Mouse (Mus musculus): ENCODE data around the gene Fam49a.

The Fam49a gene

GRCm38 (mm10) chr12:12359923-12360322 is 98.0 kb downstream of the Fam49a start:
- no peak for DNase-seq (ENCODE audit: low spot score in 2 of 2)

DNA sequence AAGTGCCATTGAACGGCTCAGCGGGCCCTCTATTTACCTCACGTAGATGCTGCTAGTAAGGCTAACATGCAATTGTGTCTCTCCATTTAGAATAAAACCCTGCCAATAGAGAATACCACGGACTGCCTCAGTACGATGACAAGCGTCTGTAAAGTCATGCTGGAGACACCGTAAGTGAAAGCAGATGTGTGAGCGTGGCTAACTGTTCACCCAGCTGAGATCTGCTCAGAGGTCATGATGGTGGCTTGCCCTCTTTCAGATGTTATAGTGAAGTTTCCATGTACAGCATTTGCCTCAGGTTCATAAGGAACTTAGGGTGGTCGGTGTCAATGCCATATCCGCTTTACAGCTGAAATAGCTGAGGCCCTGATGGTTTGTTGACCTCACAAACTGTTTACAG is 100.4 kb downstream of the Fam49a start:
- DNase-seq (ENCODE audit: low spot score in 2 of 2), result no peak

DNA sequence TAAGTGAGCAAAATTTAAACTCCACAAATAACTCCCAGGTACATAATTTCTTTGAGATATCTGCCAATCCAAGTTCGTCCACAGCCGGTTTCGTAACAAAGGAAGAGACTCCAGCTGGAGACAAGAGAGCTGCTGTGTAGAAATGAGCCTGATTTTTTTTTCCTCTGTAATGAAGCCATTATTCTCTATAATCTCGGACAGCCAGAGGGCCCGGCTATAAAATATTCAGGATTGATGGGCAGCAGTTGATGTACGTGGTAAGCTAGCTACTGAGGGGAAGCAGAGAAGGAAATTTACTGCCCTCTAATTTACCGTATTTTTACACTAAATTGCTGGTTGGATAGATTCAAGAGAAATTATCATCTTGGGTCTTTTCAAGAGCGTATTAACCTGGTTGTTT is 102.3 kb downstream of the Fam49a start:
- no peak for DNase-seq (ENCODE audit: low spot score in 2 of 2)

GRCm38 (mm10) chr12:12367423-12367822 is 105.5 kb downstream of the Fam49a start:
- peak; percentile 19 to 22 for DNase-seq (ENCODE audit: low spot score in 2 of 2)

DNA sequence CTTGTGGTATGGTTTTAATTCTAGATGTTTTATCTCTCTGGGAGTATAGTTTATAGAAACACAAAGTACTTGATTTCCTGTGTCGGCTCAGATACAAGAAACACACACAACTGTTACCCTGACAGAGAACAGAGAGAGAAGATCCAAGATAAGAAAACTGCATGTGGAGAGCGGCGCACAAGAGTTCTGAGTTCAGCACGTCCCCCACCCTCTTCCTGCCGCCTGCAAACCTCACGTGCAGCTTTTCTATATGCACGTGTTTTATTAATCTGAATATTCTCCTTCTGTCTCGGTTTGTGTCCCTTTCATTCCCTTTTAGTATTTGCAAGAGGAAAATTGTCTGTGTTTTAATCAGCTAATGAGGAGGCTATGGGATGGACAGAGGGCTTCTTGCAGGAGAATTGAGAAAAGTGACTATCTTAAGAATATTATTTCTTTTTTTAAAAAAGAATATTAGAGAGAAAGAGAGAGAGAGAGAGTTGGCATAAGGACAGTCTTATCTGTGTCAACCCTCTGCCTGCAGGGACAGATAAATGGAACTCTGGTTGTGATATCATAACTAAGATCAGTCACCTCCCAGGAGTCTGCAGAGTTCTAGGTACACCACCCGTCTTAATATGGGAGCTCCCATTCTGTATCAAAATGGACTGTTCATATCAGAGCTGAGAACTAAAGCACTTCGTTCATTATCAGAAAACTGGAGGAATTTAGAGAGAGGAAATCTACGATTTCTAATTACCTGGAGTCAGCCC is 111.3 kb downstream of the Fam49a start:
- no peak for DNase-seq (ENCODE audit: low spot score in 2 of 2)

- no peak for DNase-seq (ENCODE audit: low spot score in 2 of 2)
These were observed 117.1 kb downstream of the Fam49a start for GRCm38 (mm10) chr12:12379056-12379455.

- DNase-seq (ENCODE audit: low spot score in 2 of 2), result no peak
These were observed 127.3 kb downstream of the Fam49a start for GRCm38 (mm10) chr12:12389271-12389670.

- DNase-seq (ENCODE audit: low spot score in 2 of 2), result peak; percentile 19 to 57
These were observed 134.3 kb downstream of the Fam49a start for GRCm38 (mm10) chr12:12396224-12396623.

- peak; percentile 20 to 40 for DNase-seq (ENCODE audit: low spot score in 2 of 2)
These were observed 139.1 kb downstream of the Fam49a start for GRCm38 (mm10) chr12:12401051-12401465.

DNA sequence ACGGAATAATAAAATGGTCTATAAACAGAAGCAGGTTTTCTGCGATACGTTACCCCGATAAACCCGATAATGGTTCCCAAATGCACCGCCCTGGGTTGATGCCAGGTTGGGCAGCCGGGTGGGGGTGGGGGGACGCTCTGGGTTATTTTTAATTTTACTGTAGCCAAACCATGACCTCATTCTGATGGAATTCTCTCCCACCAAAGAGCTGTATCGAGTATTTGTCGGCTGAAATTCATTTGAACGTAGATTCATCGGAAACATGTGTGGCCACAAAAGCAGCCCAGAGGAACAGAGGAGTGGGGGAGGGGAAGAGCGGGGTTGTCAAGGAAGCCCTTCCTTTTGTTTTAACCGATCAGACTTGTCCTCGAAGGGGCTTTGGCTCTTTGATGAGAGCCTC is 139.6 kb downstream of the Fam49a start:
- no peak for DNase-seq (ENCODE audit: low spot score in 2 of 2)

GRCm38 (mm10) chr12:12405491-12406110 is 143.7 kb downstream of the Fam49a start:
- no peak for DNase-seq (ENCODE audit: low spot score in 2 of 2)

DNA sequence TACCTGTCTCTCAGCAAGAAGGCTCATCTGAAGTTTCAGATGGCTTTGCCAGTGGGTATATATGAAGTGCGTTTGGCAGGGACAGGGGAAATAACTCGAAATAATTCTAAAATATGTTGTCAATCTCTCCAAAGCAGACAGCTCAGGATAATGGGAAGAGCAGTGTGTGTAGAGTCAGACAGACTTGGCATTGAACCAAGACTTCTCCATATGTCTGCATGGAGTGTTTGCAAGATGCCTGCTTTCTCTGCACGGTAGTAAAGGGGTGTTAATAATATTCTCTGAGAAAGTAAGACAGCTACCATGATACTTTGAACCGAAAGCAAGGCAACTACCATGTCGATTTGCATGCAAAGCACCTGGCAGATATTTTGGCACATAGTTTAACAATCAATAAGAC is 147.1 kb downstream of the Fam49a start:
- no peak for DNase-seq (ENCODE audit: low spot score in 2 of 2)

GRCm38 (mm10) chr12:12412674-12413073 is 150.7 kb downstream of the Fam49a start:
- DNase-seq (ENCODE audit: low spot score in 2 of 2), result peak; percentile 30 to 65

- no peak for DNase-seq (ENCODE audit: low spot score in 2 of 2)
These were observed 158.5 kb downstream of the Fam49a start for GRCm38 (mm10) chr12:12420423-12420822.

GRCm38 (mm10) chr12:12420841-12421579 is 159.1 kb downstream of the Fam49a start:
- peak; percentile 70 to 81 for DNase-seq (ENCODE audit: low spot score in 2 of 2)

DNA sequence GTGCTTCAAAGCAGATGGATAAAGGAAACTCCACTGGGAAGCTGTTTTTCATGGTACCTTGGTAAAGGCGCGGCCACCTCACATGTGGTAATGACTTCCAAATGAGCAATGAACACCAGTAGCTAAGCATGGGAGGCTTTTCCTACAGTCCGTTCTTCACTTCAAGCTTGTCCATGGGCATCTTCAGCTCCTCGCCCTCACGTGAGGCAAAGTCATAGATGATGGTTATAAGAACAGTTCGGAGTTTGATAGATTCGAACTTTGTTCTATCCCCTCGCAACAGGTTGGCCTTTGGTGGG is 159.6 kb downstream of the Fam49a start:
- no peak for DNase-seq (ENCODE audit: low spot score in 2 of 2)

DNA sequence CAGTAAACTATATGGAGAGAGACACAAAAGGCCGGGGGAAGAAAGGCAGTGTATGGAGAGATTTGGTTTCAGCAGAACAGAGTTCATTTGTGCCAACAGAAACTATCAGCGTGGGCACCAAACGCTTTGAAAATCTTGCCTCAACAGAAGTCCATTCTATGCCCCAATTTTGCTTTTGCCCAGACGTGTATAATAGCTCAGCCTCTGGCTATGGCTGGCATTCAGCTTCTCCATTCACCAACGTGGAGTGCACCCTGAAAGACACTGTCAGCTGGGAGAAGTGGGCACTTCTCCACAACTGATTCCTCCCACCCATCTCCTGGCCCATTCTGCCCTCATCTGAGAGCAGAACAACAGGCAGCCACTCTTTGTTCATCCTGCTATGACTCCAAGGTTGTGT is 163.2 kb downstream of the Fam49a start:
- DNase-seq (ENCODE audit: low spot score in 2 of 2), result no peak

DNA sequence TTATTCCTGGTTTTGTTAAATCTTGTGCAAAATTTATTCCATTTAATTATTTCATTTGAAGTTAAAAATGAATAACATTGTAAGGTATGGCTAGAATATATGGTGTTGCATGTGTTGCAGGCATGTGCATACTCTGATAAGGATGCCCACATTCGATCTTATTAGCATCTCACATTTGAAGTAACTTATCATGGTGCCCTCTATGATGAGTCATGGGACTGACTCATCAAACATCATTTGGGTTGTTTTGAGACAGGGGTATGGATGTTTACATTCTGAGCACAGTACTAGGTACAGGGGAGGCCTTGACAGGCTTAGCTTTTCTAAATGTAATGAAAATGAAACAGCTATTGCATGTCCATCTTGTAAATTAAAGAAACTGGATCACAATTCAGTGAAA is 165.3 kb downstream of the Fam49a start:
- DNase-seq (ENCODE audit: low spot score in 2 of 2), result no peak

DNA sequence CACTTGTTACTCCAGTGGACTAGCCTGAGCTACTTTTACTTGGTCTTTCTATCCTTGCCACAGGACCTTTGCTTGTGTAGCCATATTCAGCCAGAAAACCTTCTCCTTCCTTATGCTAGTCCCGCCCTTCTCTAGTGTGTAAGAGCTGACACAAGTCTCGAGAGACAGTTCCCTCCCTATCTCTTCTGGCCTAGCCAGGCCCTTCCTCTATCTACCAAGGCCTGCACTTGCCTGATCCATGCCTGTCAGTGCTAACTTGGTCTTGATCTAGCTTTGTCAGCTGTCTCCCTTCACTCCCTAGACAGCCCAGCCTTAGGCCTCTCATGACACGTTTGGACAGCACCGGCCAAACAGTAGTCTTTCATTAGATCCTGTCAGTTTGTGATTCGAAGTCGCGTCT is 166.9 kb downstream of the Fam49a start:
- no peak for DNase-seq (ENCODE audit: low spot score in 2 of 2)

All from frontal cortex, postnatal 14 days (tissue).